ENCODE assay signal across 8 mouse cellular contexts in genomic region chr13:72623926-72624846, GRCm38 (mm10). TPM values are rescaled to one million over a fixed set of nuclear protein-coding genes. Genes with fewer than 3 reads are reported as not detected.
DNase-seq lines count a peak whose midpoint lies in the region; ATAC-seq and TF ChIP-seq lines count a peak whose summit lies in the region.

No protein-coding gene starts in this region.

- no peak overlapping the region for H3K27ac ChIP-seq in hindbrain, embryonic 14.5 days
- no peak overlapping the region for H3K27ac ChIP-seq in liver, embryonic 14.5 days
- no peak overlapping the region for H3K27ac ChIP-seq in cerebellum, adult 2 months (ENCODE audit: insufficient read depth, low read length)

- H3K9me3 ChIP-seq in hindbrain, embryonic 14.5 days (ENCODE audit: control insufficient read depth, low read length) = no peaks in the 10 kb centered on the region
- H3K9me3 ChIP-seq in liver, embryonic 14.5 days (ENCODE audit: control insufficient read depth, low read length) = no peaks in the 10 kb centered on the region

- TF ChIP-seq POLR2A in cerebellum, adult 2 months (IDR thresholded peaks at IDR 0.05; ENCODE audit: borderline replicate concordance, insufficient read depth, low read length) = no peak

- H3K4me3 ChIP-seq in hindbrain, embryonic 14.5 days (replicated peaks; ENCODE audit: low read length) = peak overlapping the region; percentile 24
- H3K4me3 ChIP-seq in liver, embryonic 14.5 days (ENCODE audit: insufficient read depth in 1 of 2, low read depth in 2 of 2, low read length in 2 of 2) = no peak overlapping the region
- H3K4me3 ChIP-seq in cerebellum, adult 2 months (replicated peaks; ENCODE audit: insufficient read depth, low read depth, low read length) = no peak overlapping the region

- H3K4me2 ChIP-seq in hindbrain, embryonic 14.5 days (replicated peaks) = peak overlapping the region; percentile 66
- peak overlapping the region; percentile 29; the same call in 1 of the 2 replicates for H3K4me2 ChIP-seq in liver, embryonic 14.5 days (ENCODE audit: low read depth)

- peaks cover 56% of the 10 kb centered on the region for H3K27me3 ChIP-seq in hindbrain, embryonic 14.5 days (ENCODE audit: control insufficient read depth, insufficient read depth, low read length)
- peaks cover 75% of the 10 kb centered on the region for H3K27me3 ChIP-seq in liver, embryonic 14.5 days (ENCODE audit: control insufficient read depth, insufficient read depth, low read length)
- peaks cover 9% of the 10 kb centered on the region; the same call in 1 of the 2 replicates for H3K27me3 ChIP-seq in cerebellum, adult 2 months (ENCODE audit: control insufficient read depth, insufficient read depth, low read length)

- H3K4me1 ChIP-seq in hindbrain, embryonic 14.5 days (replicated peaks; ENCODE audit: control insufficient read depth, insufficient read depth, low read length) = peaks cover 4% of the 10 kb centered on the region; the same call in 1 of the 2 replicates
- no peaks in the 10 kb centered on the region for H3K4me1 ChIP-seq in liver, embryonic 14.5 days (replicated peaks; ENCODE audit: control insufficient read depth in 2 of 2, insufficient read depth in 2 of 2, low read length in 1 of 2)
- H3K4me1 ChIP-seq in cerebellum, adult 2 months (ENCODE audit: control insufficient read depth, insufficient read depth, low read length) = no peaks in the 10 kb centered on the region

- no peak for TF ChIP-seq CTCF in liver, embryonic 14.5 days (IDR thresholded peaks at IDR 0.05; ENCODE audit: low read depth)
- TF ChIP-seq CTCF in cerebellum, adult 2 months (IDR thresholded peaks at IDR 0.05; ENCODE audit: borderline replicate concordance, insufficient read depth, low read depth, low read length) = no peak

- intact Hi-C loops in left cerebral cortex, postnatal 25 days (cut with DNase I) = loop anchor here (5.0 kb wide), 1 partner anchor 638 kb away; the partner anchor contains the start of gene Irx4

- H3K36me3 ChIP-seq in hindbrain, embryonic 14.5 days (replicated peaks; ENCODE audit: control insufficient read depth, insufficient read depth) = no peaks in the 10 kb centered on the region
- H3K36me3 ChIP-seq in liver, embryonic 14.5 days (replicated peaks; ENCODE audit: control insufficient read depth, insufficient read depth, low read depth) = no peaks in the 10 kb centered on the region

- DNase-seq in adrenal gland, postnatal 10 days = peak; percentile 26
- DNase-seq in adrenal gland, adult 8-10 months = no peak
- DNase-seq in embryo, embryonic 11 days = peak; percentile 78
- DNase-seq in hindbrain, embryonic 14.5 days (ENCODE audit: low spot score) = peak; percentile 61
- no peak for DNase-seq in liver, embryonic 14.5 days (ENCODE audit: low read depth in 3 of 3, low spot score in 3 of 3)
- DNase-seq in retina, embryonic 14.5 days (ENCODE audit: low spot score) = peak; percentile 51
- no peak for DNase-seq in left cerebral cortex, postnatal 25 days (ENCODE audit: low spot score in 2 of 2)
- DNase-seq in cerebellum, adult 2 months = no peak

- WGBS in hindbrain, embryonic 14.5 days = under 1% methylated on average over 46 of the region's 46 CpGs
- WGBS in liver, embryonic 14.5 days (ENCODE audit: insufficient replicate concordance) = under 1% methylated on average over 46 of the region's 46 CpGs
- WGBS in cerebellum, adult 2 months = 2% methylated on average over 46 of the region's 46 CpGs

- no peak for TF ChIP-seq EP300 in liver, embryonic 14.5 days (IDR thresholded peaks at IDR 0.05; ENCODE audit: low read depth)

- H3K9ac ChIP-seq in hindbrain, embryonic 14.5 days = peak overlapping the region; percentile 53
- no peak overlapping the region for H3K9ac ChIP-seq in liver, embryonic 14.5 days (replicated peaks)

- ATAC-seq in hindbrain, embryonic 14.5 days (ENCODE audit: low FRiP score) = no peak
- no peak for ATAC-seq in liver, embryonic 14.5 days (ENCODE audit: insufficient read depth)

RNA-seq across cellular contexts. Expression of gene Irx2, which starts 4.4 kb away (rescaled TPM):
- total RNA-seq in adrenal gland, postnatal 10 days (2021) = under 1 TPM; 0.42 to 0.60 TPM
- total RNA-seq in adrenal gland, adult 8-10 months (2022) = 1 to 10 TPM in 2 of 4 experiments, under 1 TPM in 2; 0.35 to 2.2 (median 1.0) TPM
- polyA plus RNA-seq in hindbrain, embryonic 14.5 days (2014; fragmentation: Nextera tagmentation; extraction: Ambion mirVana) = 23.4 and 31.8 TPM in 2 replicates
- 0.02 and 0.09 TPM in 2 replicates for polyA plus RNA-seq in liver, embryonic 14.5 days (2012; rRNA removed)
- not detected in 2 replicates for polyA plus RNA-seq in liver, embryonic 14.5 days (2014; fragmentation: Nextera tagmentation; extraction: Ambion mirVana)
- not detected for total RNA-seq in left cerebral cortex, postnatal 25 days (2021)
- 14.9 and 17.5 TPM in 2 replicates for polyA plus RNA-seq in cerebellum, adult 2 months (2012; rRNA removed)

Comparison
In these comparisons a context has a peak if more than half of its experiments do, and no peak if none do; other contexts are left out.
1. DNase-seq: peak in adrenal gland, postnatal 10 days (single experiment), embryo, embryonic 11 days (single experiment), hindbrain, embryonic 14.5 days (single experiment) and retina, embryonic 14.5 days (single experiment); none in adrenal gland, adult 8-10 months (single experiment), liver, embryonic 14.5 days (0 of 3), left cerebral cortex, postnatal 25 days (0 of 2) and cerebellum, adult 2 months (0 of 2).